Mouse (Mus musculus): ENCODE results near the gene Otulin.

Gene Otulin

DNA sequence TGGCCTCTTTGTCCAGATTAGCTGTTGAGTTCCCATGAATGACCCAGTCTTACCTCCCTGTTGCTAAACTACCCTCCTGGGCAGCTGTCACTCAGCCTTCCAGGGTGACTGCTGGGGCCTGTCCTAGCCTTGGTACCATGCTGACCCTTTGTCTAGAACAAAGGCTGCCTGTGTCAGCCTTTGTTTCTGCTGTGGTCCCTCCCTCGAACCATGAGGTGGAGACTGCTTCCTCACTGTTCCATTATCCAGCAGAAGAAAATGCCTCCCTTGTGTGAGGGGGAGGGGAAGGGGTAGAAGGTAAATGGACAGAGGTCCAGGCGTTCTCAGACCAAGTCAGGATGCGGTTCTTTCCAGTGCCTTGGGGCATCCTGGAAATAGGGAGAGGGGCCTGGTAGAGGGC, 48.9 kb downstream of the Otulin start:
- no peak for DNase-seq (ENCODE audit: low spot score in 2 of 2)

DNA sequence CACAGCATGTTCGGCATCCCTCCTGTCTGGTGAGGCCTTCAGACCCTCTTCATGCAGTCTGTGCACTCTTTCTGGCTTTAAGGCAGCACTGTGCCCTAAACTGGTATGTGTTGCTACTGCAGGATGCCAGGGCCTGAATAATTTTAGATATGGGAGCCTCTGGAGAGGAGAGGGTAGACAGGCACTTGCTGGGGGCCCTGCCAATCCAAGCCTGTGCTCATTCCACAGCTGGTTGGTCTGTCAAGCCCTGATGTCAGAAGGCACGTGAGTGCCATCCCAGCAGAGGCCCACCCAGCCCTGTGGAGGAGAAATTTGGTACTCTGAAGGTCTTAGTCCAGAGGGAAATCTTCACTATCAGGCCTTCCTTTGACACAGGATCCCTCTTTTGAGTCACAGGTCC, 49.7 kb downstream of the Otulin start:
- no peak for DNase-seq (ENCODE audit: low spot score in 2 of 2)

DNA sequence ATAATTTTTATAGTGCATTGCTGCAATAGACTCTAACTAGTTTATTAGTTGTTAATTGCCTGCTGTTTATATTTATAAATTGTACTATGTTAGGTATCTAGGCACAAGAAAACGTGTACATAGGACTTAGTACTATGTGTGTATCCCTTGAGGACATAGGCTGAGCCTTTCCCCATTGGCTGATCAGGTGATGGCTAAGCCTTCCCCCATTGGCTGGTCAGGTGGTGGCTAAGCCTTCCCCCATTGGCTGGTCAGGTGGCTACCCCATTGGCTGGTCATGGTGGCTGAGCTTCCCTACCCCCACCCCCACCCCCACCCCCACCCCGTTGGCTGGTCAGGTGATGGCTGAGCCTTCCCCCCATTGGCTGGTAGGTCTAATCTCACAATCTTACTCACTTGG, 50.6 kb downstream of the Otulin start:
- DNase-seq (ENCODE audit: low spot score in 2 of 2) = no peak

DNA sequence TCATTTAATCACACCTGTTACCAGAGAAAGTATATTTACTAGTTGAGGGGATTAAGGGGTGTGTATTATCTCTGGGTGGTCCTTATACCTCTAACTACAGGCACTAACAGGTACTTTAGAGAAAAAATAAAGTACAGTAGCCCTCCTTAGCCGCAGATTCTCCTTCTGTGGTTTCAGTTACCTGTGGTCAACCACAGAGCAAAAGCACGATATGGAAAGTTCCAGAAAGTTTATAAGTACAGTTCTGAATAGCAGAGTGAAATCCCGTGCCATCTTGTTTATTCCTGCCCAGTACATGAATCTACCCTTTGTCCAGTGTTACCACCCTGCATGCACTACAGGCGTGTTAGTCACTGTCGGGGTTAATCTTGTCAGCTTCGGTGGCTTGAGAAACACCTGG, 51.6 kb downstream of the Otulin start:
- DNase-seq (ENCODE audit: low spot score in 2 of 2) = no peak

DNA sequence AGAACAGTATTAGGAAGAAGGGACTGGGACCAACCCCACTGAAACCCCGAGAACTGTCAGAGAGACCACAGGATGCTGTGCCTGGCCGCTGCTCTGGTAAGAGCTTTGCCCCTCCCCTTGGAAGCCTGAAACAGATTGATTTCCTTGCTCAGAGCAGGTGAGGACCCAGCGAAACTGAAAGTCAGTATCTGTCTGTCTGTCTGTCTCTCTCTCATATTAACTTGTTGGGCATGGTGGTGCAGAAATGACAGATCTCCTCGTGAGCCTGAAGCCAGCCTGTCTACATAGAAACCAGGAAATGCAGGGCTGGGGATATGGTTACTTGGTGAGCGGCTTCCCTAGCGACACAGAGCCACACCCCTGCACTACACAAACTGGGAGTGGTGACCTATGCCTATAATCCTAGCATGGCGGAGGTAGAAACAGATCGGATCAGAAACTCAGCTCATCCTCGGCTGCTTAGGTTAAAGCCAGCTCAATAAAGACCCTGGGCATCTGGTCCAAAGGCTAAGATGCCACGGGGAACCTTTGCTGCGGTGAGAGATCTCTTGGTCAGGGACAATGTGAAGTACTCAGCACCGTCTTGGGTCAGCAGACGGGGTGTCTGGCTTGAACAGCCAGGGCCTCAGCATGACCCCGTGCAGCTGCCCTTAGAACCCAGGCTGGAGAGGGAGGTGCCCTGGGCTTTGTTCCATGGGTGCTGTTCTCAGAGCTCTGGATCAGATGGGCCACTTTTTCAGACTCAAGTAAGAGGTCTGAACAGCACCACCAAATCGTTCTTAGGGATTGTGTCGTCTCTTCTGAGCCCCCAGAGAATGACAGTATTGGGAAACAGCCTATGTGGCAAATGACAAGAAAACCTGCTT, 52.3 kb downstream of the Otulin start:
- no peak for DNase-seq (ENCODE audit: low spot score in 2 of 2)

DNA sequence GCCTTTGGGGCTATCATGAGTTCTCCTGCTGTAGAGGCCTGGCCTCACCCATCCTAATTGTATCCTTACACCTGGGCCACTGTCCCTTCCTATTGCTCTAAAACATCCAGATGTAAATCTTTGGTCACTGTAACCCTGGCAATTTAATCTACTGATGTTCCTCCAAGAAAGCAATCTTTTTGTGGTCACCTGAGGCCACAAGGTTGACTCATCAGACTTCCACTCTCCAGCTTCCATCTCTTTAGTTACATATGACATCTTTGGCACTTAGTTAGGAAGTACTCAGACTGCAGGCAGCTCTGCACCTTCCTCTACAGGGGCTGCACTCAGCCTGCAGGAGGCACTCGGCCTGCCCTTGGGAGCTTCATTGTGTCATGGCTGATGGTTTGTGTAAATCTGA, 53.6 kb downstream of the Otulin start:
- no peak for DNase-seq (ENCODE audit: low spot score in 2 of 2)

DNA sequence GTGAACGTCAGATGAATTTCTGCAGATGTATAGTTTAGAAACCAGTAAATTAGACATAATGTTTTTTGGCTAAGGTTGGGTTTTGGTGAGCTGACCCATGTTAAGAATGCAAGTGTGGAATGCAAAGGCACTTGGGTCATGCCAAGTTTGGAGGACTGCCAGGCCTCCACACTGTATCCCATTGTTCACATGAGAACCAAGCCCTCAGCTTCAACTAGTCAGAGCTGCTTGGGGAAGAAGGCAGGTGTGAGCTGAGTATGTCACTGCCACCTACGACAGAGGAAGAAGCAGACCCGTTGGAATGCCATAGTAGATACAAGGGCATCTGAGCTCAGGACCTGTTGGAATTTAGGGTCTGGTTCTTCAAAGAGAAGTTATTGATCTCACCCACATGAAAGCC, 54.6 kb downstream of the Otulin start:
- DNase-seq (ENCODE audit: low spot score in 2 of 2) = no peak

DNA sequence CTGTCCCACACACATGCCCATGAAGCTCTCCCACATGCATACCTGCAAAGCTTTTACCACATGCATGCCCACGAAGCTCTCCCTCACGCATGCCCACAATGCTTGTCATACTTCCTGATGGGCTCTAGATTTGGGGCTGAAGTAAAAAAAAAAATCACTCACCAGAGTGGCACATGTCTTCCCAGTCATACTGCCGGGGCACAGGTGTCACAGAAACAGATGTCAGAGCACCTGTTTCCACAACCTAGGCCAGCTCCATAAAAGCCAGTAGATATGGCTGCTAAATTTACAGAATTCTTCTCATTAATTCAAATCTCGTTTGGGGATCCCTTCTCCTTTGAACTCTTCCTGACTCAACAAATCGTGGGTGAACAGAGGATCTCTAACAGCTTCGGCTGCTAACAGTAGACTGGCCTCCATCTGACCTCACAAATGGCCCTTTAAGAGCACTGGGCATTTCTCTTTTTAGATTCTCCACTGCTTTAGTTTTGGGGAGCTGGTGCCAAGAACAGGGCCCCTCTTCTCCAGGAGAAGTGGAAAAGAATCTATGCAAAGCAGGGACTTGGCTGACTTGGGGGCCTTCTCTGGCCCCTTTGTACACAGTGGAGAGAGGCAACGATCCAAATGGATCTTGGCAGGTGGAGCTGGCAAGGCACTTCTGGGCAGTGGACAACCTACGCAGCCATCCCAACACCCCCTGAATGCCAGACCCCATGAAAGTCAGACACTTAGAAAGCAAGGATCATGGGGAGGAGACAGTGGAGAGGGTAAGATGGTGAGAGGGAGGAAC, 55.3 kb downstream of the Otulin start:
- DNase-seq (ENCODE audit: low spot score in 2 of 2) = no peak

DNA sequence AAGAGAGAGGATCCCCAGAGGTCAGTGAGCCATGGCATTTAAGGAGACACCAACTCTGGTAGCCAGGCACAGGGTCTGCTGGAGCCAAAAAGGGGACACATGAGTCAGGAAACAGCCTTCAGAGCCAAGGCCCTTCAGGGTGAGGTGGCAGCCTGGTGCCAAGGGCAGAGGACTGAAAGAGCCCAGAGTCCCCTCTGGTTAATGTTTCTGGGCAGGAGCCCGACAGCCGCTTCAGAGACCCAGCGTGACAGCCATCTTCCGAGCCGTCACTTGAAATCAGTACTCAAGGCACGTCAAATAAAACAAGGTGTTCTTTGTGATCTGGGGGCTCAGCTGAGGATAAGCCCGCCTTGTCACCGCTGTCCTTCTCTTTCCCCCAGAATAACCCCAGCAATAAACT, 59.3 kb downstream of the Otulin start:
- no peak for DNase-seq (ENCODE audit: low spot score in 2 of 2)

DNA sequence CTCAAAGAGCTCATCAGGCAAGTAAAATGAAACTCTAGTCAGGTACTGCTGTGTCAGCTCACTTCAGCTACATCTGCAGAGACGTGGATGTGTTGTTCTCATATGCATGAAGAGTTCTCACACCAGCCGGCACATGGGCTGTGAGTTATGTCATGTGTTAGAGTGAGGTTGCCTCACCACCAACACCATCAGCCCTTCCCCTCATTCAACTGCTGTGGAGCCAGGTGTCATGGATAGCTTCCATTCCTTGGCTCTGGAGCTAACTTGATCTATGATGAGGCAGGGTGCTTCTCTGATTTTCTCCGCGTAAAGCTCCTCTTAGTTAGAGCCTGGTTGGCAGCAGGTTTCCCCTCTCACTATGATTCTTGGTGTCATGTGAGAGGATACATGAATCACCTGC, 60.1 kb downstream of the Otulin start:
- no peak for DNase-seq (ENCODE audit: low spot score in 2 of 2)

DNA sequence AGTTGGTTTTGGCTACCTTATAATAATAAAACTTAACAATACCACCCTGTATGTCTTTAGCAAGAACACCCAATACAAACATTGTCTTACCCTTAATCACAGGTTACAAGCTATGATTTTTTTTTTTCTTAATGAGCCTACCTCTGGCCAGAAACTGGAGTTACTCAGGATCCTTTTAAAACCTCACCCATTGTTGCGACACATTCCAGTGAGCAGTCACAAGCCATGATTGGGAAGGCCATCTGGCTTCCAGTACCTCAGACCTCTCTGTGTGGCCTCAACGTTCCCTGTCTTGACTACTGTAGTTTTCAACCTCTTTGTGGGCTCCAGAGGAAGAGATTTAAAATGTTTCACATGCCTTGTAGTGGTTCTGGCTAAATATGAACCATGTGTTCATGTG, 60.6 kb downstream of the Otulin start:
- DNase-seq (ENCODE audit: low spot score in 2 of 2) = no peak

DNA sequence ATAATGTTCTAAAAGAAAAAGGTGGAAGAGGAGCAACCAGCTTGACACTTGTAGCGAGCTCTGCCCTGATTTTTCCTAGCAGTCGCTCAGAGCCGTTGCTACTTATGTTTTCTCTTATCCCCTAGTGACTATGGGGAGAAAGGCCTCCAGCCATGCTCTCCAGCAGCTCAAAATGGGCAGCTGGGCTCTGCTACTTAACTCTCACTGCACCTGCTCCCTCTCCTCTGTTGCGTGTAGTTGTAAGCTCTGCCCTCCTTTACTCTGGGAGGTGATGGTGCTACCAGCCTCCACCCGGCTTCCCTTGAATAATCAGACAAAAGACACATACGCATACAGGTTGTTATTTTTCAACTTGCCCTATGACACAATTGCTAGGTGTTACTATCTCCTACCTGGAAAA, 62.1 kb downstream of the Otulin start:
- no peak for DNase-seq (ENCODE audit: low spot score in 2 of 2)

DNA sequence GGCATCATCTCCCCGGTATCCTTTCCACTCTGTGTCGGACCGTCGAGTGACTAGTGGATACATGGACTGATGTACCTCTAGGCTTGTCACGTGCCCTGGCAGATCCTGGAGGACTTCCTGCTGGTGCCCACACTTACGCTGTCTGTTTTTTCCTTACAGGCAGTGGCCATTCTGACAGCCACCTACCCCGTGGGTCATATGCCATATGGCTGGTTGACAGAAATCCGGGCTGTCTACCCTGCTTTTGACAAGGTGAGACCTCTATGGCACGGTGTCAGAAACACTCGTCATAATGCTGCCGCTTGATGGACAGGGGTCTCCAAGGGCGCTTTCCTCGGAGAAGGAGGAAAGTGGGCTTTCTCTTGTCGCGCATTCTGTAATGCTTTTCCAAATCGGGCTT, 63.1 kb downstream of the Otulin start:
- DNase-seq (ENCODE audit: low spot score in 2 of 2) = no peak

DNA sequence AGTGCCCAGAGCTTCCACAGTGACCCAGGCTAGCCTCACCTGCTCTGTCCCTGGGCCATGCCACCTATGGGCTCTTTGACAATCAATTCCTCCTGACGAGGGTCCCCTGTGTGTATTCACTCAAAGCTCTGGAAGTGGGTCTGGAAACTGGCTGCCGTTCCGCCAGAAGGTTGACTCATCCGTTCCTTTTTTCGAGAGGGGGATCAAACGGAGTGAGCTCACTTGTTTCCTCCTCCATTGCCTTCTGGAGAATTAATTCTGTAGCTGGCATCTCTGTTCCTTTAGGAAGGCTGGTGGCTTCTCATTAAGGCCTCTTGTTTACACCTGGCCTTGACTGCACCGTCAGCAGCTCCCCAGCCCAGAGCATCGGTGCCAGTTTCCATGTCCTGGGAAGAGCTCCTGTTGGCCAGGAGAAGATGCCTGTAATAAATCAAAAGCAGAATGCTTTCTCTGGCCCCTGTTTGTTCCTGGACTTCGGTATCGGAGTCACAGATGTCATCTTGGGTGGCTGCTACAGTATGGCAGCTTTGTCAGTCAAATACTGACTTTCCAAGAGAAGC, 64.8 kb downstream of the Otulin start:
- DNase-seq (ENCODE audit: low spot score in 2 of 2) = no peak

DNA sequence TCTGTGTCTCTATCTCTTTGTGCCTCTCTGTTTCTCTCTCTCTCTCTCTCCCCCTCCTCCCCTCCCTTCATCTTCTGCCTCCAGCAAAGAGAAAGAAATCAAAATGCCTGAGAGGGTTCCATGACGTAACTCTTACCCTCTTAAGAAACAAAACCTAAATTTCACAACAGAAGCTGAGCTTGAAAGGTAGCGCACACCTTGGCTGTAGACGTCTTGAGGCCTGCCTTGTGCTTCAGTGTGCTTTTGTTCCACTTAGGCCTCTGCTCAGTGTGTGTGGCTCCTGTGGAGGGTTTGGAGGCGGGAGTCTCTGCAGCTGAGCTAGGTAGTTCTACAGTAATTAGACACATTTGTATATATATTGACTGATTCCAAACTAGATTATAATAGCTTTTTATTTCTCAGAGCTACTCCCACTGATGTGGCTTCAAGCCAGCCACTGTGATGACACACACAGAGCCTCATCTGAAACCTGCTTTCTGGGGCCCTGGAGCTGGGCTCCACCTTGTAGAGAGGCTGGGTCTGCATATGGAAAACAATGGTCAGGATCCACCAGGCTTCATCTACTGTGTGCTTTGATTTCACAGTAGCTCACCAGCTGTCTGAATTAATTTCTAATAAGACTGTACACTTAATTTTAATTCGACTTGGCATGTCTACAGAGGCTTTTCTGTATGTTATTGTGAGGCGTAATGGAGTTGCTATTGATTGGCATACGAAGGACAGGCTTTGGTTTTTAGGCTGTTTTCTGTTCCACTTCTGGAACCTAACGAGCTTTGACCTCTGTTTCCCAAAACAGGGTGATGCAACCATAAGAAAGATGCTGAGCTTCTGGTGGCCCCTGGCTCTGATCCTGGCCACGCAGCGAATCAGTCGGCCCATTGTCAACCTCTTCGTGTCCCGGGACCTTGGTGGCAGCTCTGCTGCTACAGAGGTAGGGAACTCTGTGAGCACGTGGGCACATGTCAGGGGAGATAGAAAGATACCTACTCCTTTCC, 66.1 kb downstream of the Otulin start:
- DNase-seq (ENCODE audit: low spot score in 2 of 2) = no peak

DNA sequence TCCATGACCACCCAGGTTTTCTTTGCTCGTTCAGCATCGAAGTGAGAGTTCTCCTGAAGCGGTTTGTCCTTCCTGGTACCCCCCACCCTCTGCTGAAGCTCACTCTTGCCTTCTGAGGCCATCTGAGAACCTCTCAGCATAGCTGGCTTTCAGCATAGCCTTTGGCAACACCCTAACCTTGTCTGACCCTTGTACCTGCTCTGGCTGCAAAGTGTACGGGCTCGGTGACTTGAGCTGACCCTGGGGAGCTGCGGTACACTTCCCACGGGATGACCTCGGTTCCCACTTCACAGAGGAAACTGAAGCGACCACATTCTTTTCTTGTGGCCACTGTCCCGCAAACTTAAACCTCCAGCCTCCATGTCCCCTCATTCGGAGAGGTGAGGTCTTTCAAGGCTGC, 70.2 kb downstream of the Otulin start:
- no peak for DNase-seq (ENCODE audit: low spot score in 2 of 2)

DNA sequence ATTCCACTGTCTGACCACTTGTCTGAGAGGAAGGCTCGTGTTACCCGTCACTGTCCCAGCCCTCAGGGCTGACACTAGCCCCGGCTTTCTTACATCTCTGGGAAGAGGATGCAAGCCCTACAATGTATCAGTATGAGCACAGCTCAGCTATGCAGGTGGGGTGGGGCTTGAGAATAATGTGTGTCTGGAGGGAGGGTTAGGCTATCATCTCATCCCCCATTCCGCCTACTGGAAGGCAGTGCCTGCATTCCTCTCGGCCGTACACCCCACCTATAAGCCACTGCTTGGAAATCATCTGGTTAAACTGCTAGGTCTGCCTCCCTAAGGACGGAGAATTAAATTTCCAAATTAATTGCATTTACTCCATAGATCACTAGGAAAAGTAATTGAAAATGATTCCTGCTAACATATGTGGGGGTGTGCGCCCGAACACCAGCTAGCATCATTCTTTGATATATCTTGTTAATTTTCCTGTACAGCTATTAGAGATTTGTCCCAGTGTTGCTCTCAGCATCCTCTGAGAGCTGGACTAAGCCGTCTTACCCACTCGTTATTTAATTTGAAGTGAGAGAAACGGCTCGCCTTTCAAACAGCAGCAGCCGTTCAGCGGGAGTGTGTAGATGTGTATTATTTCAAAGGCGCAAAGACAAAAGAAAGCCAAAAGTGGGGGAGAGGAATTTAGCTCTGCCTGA, 71.9 kb downstream of the Otulin start:
- no peak for DNase-seq (ENCODE audit: low spot score in 2 of 2)

DNA sequence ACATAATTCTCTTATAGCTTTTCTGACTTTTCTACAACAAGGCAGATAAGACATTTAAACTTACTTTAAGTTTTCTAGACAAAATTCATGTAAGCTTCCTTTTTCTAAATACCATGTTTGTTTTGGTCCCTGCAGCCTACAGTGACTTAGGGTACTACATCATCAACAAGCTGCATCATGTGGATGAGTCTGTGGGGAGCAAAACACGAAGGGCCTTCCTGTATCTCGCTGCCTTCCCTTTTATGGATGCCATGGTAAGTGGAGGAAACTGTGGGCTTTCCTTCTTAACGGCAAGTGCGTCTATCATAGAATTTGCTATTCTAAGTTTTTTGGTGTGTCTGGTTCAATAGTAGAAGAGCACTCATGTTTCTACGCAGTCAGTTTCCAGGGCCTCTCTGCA, 76.9 kb downstream of the Otulin start:
- DNase-seq (ENCODE audit: low spot score in 2 of 2) = no peak

DNA sequence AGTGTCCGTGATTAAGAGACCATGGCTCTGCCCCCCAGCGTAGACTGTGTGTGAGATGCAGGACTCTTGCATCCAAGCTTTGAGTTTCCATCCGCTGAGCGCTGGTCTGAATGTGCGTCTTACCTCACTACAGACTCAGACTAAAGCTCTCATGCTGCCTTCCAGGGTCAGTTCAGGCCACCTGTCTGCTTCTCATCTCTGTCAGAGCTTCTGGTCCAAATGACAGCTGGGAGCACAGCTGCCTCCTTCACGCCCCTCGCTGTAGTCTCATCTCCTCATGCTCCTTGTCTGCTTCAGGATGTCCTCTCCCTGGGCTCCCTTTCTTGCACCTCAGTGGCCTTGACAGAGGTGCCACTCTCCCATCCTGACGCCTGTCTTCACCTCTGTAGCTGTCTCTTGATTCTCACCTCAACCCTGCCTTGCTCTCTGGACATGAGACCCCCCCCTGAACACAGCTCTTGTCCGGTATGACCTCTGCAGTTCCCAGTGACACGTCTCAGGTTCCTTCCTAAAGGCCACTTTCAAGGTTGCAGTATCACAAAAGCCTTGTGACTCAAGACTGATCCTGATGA, 78.3 kb downstream of the Otulin start:
- no peak for DNase-seq (ENCODE audit: low spot score in 2 of 2)
